Mouse (Mus musculus) ES-E14 (cell line): ENCODE measurements around the gene Tns1.

Source experiments
- CHD2 ChIP-seq: IDR thresholded peaks from 2 replicates; pipeline ENCODE4 v1.6.1; 2014; ENCODE audit warnings: mild to moderate bottlenecking, low read depth, low read length, inconsistent platforms
- HCFC1 ChIP-seq: IDR thresholded peaks from 2 replicates; pipeline ENCODE4 v1.6.1; 2012; ENCODE audit warnings: low read length, inconsistent platforms, borderline replicate concordance; ENCODE audit not compliant: insufficient read depth
- MAFK ChIP-seq: IDR thresholded peaks from 2 replicates; pipeline ENCODE4 v1.6.1; 2014; ENCODE audit warnings: mild to moderate bottlenecking, low read depth, low read length, inconsistent platforms; ENCODE audit not compliant: insufficient read depth
- ZC3H11A ChIP-seq: IDR thresholded peaks from 2 replicates; pipeline ENCODE4 v1.6.1; 2012; ENCODE audit warnings: low read depth, mild to moderate bottlenecking, inconsistent platforms, low read length, borderline replicate concordance
- ZNF384 ChIP-seq: IDR thresholded peaks from 2 replicates; pipeline ENCODE4 v1.6.1; 2012; ENCODE audit warnings: low read depth, low read length, inconsistent platforms

DNA sequence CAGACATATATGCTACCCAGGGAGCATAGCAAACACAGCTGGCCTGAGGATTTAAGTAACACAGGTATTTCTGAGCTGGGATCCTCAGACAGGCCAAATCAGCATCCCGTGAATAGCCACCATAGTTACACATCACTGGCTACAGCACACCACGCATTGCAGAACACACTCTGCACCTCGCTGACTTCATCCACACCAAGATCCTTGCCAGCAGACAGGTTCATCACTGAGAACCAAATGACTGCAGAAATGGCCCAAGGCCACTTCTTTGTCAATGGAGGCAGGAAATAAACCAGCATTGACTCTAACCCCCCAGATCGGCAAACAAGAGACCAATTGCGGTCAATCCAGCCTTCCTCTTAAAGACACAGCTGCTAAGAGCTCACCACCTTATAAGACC, 66.7 kb downstream of the Tns1 start:
- TF ChIP-seq CHD2 (no peak), ZC3H11A (no peak), MAFK (no peak), HCFC1 (no peak), ZNF384 (no peak)
